Mouse (Mus musculus) embryonic facial prominence, embryonic 12.5 days (tissue): ENCODE results near the gene Dennd4c. TPM values are rescaled to one million over a fixed set of nuclear protein-coding genes. Genes with fewer than 3 reads are reported as not detected.

ENCODE experiments used
- ATAC-seq: fragments of 200-750 bp; cut with Nextera tagmentation; 2 replicates; pipeline ENCODE4 v1.8.0; 2017; ENCODE audit not compliant: insufficient number of reproducible peaks, insufficient read depth, low FRiP score, low TSS enrichment
- H3K27ac ChIP-seq: fragments of 300-500 bp; sonication (generic); 2 replicates; pipeline ENCODE4 v1.5.1; 2016; ENCODE audit warnings: mild to moderate bottlenecking
- H3K27me3 ChIP-seq: fragments of 300-500 bp; sonication (generic); 2 replicates; pipeline ENCODE4 v1.6.1; 2016; ENCODE audit warnings: mild to moderate bottlenecking, moderate library complexity
- H3K36me3 ChIP-seq: fragments of 300-500 bp; sonication (generic); 2 replicates; pipeline ENCODE4 v1.6.1; 2016; ENCODE audit warnings: mild to moderate bottlenecking
- H3K4me1 ChIP-seq: fragments of 300-500 bp; sonication (generic); 2 replicates; pipeline ENCODE4 v1.6.1; 2016
- H3K4me2 ChIP-seq: fragments of 300-500 bp; sonication (generic); replicated peaks from 2 replicates; pipeline ENCODE4 v1.6.1; 2016; ENCODE audit warnings: mild to moderate bottlenecking, moderate library complexity
- H3K4me3 ChIP-seq: fragments of 300-500 bp; sonication (generic); 2 replicates; pipeline ENCODE4 v1.5.1; 2016; ENCODE audit warnings: mild to moderate bottlenecking
- H3K9ac ChIP-seq: fragments of 300-500 bp; sonication (generic); 2 replicates; pipeline ENCODE4 v1.6.1; 2016; ENCODE audit warnings: mild to moderate bottlenecking, moderate library complexity
- H3K9me3 ChIP-seq: fragments of 300-500 bp; sonication (generic); 2 replicates; pipeline ENCODE4 v1.6.1; 2016; ENCODE audit warnings: mild to moderate bottlenecking, moderate library complexity
- WGBS: fragments of 180-500 bp; shearing (Covaris S2); methylation state at CpG from one replicate; pipeline ENCODE4 v1.1.7; 2016; 5-methylcytosine and 5-hydroxymethylcytosine counted together
- polyA plus RNA-seq: library from polyadenylated mRNA; unstranded; fragments of >200 nt; fragmentation: Nextera tagmentation; extraction: Ambion mirVana; gene quantifications from 2 replicates; pipeline ENCODE4 v1.2.1, GENCODE M21; 2016

Dennd4c gene
- polyA plus RNA-seq, 1 experiment from 2014 or later = 9.2 TPM

- no peaks in the 10 kb centered on the region for H3K9me3 ChIP-seq
- no peaks in the 10 kb centered on the region for H3K4me1 ChIP-seq
- H3K4me3 ChIP-seq = no peak overlapping the region
- no peak overlapping the region for H3K27ac ChIP-seq
- no peak overlapping the region for H3K4me2 ChIP-seq
- WGBS = 79% methylated on average over 8 of the region's 8 CpGs
- H3K27me3 ChIP-seq = no peaks in the 10 kb centered on the region
- no peaks in the 10 kb centered on the region for H3K36me3 ChIP-seq
- no peak overlapping the region for H3K9ac ChIP-seq
- no peak for ATAC-seq
Observed at GRCm38 (mm10) chr4:86721856-86722358, 26.4 kb upstream of the Dennd4c start.

- WGBS = 58% methylated on average over 4 of the region's 4 CpGs
- Histone ChIP-seq H3K27ac (no peak overlapping the region), H3K9ac (no peak overlapping the region), H3K36me3 (no peaks in the 10 kb centered on the region), H3K27me3 (no peaks in the 10 kb centered on the region), H3K4me2 (no peak overlapping the region), H3K4me3 (no peak overlapping the region), H3K9me3 (no peaks in the 10 kb centered on the region), H3K4me1 (no peaks in the 10 kb centered on the region)
- ATAC-seq = no peak
Observed at GRCm38 (mm10) chr4:86725175-86725574, 23.2 kb upstream of the Dennd4c start.

GRCm38 (mm10) chr4:86726141-86726540 lies 22.2 kb upstream of the Dennd4c start:
- no peaks in the 10 kb centered on the region for H3K27me3 ChIP-seq
- no peaks in the 10 kb centered on the region for H3K36me3 ChIP-seq
- no peaks in the 10 kb centered on the region for H3K4me1 ChIP-seq
- WGBS = 92% methylated on average over 5 of the region's 5 CpGs
- H3K9ac ChIP-seq = no peak overlapping the region
- no peak for ATAC-seq
- no peak overlapping the region for H3K27ac ChIP-seq
- no peaks in the 10 kb centered on the region for H3K9me3 ChIP-seq
- no peak overlapping the region for H3K4me3 ChIP-seq
- H3K4me2 ChIP-seq = no peak overlapping the region

GRCm38 (mm10) chr4:86729829-86730228 lies 18.5 kb upstream of the Dennd4c start:
- ATAC-seq = no peak
- Histone ChIP-seq H3K36me3 (no peaks in the 10 kb centered on the region), H3K4me3 (no peak overlapping the region), H3K27ac (no peak overlapping the region), H3K9me3 (no peaks in the 10 kb centered on the region), H3K4me1 (no peaks in the 10 kb centered on the region), H3K9ac (no peak overlapping the region), H3K4me2 (no peak overlapping the region), H3K27me3 (no peaks in the 10 kb centered on the region)
- whole genome bisulfite sequencing = 69% methylated on average over 6 of the region's 6 CpGs

GRCm38 (mm10) chr4:86734088-86734841 lies 14.1 kb upstream of the Dennd4c start:
- no peaks in the 10 kb centered on the region for H3K36me3 ChIP-seq
- 83% methylated on average over 19 of the region's 19 CpGs for WGBS
- no peak overlapping the region for H3K9ac ChIP-seq
- H3K27me3 ChIP-seq = no peaks in the 10 kb centered on the region
- no peak overlapping the region for H3K4me2 ChIP-seq
- H3K4me3 ChIP-seq = no peak overlapping the region
- no peaks in the 10 kb centered on the region for H3K9me3 ChIP-seq
- H3K27ac ChIP-seq = no peak overlapping the region
- no peak for ATAC-seq
- H3K4me1 ChIP-seq = no peaks in the 10 kb centered on the region

GRCm38 (mm10) chr4:86739308-86739993 lies 8.9 kb upstream of the Dennd4c start:
- WGBS = 78% methylated on average over 5 of the region's 5 CpGs
- Histone ChIP-seq H3K4me3 (no peak overlapping the region), H3K9me3 (no peaks in the 10 kb centered on the region), H3K36me3 (no peaks in the 10 kb centered on the region), H3K4me1 (no peaks in the 10 kb centered on the region), H3K27me3 (no peaks in the 10 kb centered on the region), H3K4me2 (no peak overlapping the region), H3K27ac (no peak overlapping the region), H3K9ac (no peak overlapping the region)
- ATAC-seq = no peak

GRCm38 (mm10) chr4:86749361-86749841 lies 1.0 kb downstream of the Dennd4c start:
- Histone ChIP-seq H3K36me3 (no peaks in the 10 kb centered on the region), H3K4me3 (peak overlapping the region; percentile 98), H3K27ac (no peak overlapping the region), H3K9me3 (no peaks in the 10 kb centered on the region), H3K4me1 (peaks cover 16% of the 10 kb centered on the region), H3K27me3 (no peaks in the 10 kb centered on the region), H3K4me2 (peak overlapping the region; percentile 81), H3K9ac (peak overlapping the region; percentile 94)
- under 1% methylated on average over 13 of the region's 13 CpGs for WGBS
- no peak for ATAC-seq

GRCm38 (mm10) chr4:86750346-86750945 lies 2.1 kb downstream of the Dennd4c start:
- peaks cover 16% of the 10 kb centered on the region for H3K4me1 ChIP-seq
- H3K9me3 ChIP-seq = no peaks in the 10 kb centered on the region
- H3K9ac ChIP-seq = no peak overlapping the region
- H3K36me3 ChIP-seq = no peaks in the 10 kb centered on the region
- ATAC-seq = no peak
- WGBS = 76% methylated on average over 10 of the region's 10 CpGs
- H3K4me2 ChIP-seq = peak overlapping the region; percentile 81
- H3K27ac ChIP-seq = no peak overlapping the region
- no peaks in the 10 kb centered on the region for H3K27me3 ChIP-seq
- no peak overlapping the region for H3K4me3 ChIP-seq

- H3K36me3 ChIP-seq = no peaks in the 10 kb centered on the region; the same call in 1 of the 2 replicates
- H3K4me3 ChIP-seq = no peak overlapping the region
- no peaks in the 10 kb centered on the region for H3K27me3 ChIP-seq
- no peaks in the 10 kb centered on the region for H3K9me3 ChIP-seq
- no peak overlapping the region for H3K27ac ChIP-seq
- no peak for ATAC-seq
- no peaks in the 10 kb centered on the region for H3K4me1 ChIP-seq
- H3K9ac ChIP-seq = no peak overlapping the region
- no peak overlapping the region for H3K4me2 ChIP-seq
Observed at GRCm38 (mm10) chr4:86764307-86764706, 16.0 kb downstream of the Dennd4c start.

- no peak for ATAC-seq
- 83% methylated on average over 9 of the region's 9 CpGs for WGBS
- no peaks in the 10 kb centered on the region for H3K9me3 ChIP-seq
Observed at GRCm38 (mm10) chr4:86777587-86777986, 29.2 kb downstream of the Dennd4c start.

GRCm38 (mm10) chr4:86810604-86811003 lies 62.2 kb downstream of the Dennd4c start:
- no peak overlapping the region for H3K27ac ChIP-seq
- H3K9ac ChIP-seq = no peak overlapping the region
- H3K4me2 ChIP-seq = no peak overlapping the region
- no peaks in the 10 kb centered on the region for H3K27me3 ChIP-seq
- H3K9me3 ChIP-seq = no peaks in the 10 kb centered on the region
- H3K4me3 ChIP-seq = no peak overlapping the region
- ATAC-seq = no peak
- H3K4me1 ChIP-seq = no peaks in the 10 kb centered on the region
- H3K36me3 ChIP-seq = peaks cover 7% of the 10 kb centered on the region; the same call in 1 of the 2 replicates
- 56% methylated on average over 2 of the region's 2 CpGs for WGBS

More at GRCm38 (mm10) chr4:86777587-86777986, 29.2 kb downstream of the Dennd4c start:
- Histone ChIP-seq H3K36me3 (peaks cover 21% of the 10 kb centered on the region; the same call in 1 of the 2 replicates), H3K27ac (no peak overlapping the region), H3K4me1 (no peaks in the 10 kb centered on the region), H3K9ac (no peak overlapping the region), H3K27me3 (no peaks in the 10 kb centered on the region), H3K4me2 (no peak overlapping the region), H3K4me3 (no peak overlapping the region)
